Mouse (Mus musculus) central nervous system, embryonic 14 days (tissue): ENCODE measurements around the gene Sec13. TPM values are rescaled to one million over a fixed set of nuclear protein-coding genes. Genes with fewer than 3 reads are reported as not detected.

Experiments used
- polyA plus RNA-seq: library from polyadenylated mRNA; depleted of rRNA; stranded (reverse); fragments of >200 nt; gene quantifications from 2 replicates; pipeline ENCODE4 v1.2.3, GENCODE M21; 2012; rRNA removed

Gene Sec13
- polyA plus RNA-seq: 213 TPM in 2 replicates

GRCm38 (mm10) chr6:113740236-113741217 lies at the start of gene Sec13:
Gene Sec13, minus strand, starts transcription at chr6:113740743.

GRCm38 (mm10) chr6:113719878-113720277 lies 20.7 kb downstream of the Sec13 start, which contains the start of gene Ghrl:
Gene Ghrl, minus strand, starts transcription at chr6:113719880.

GRCm38 (mm10) chr6:113696582-113697221 lies 43.8 kb downstream of the Sec13 start, which contains the start of gene Tatdn2:
Gene Tatdn2, plus strand, starts transcription at chr6:113697050.

Other genes starting within 250 kb of the Sec13 start
- gene Prrt3, start 238.8 kb downstream of the Sec13 start, polyA plus RNA-seq: 5.6 and 6.7 TPM in 2 replicates
- gene Emc3, start 209.1 kb downstream of the Sec13 start, polyA plus RNA-seq: 56.0 and 56.9 TPM in 2 replicates
- 7.6 and 10.1 TPM in 2 replicates for gene Fancd2, start 209.1 kb downstream of the Sec13 start, polyA plus RNA-seq
- 0.05 TPM in 1 of 2 replicates, not detected in the other for gene Fancd2os, start 140.0 kb downstream of the Sec13 start, polyA plus RNA-seq
- gene Brk1, start 136.0 kb downstream of the Sec13 start, polyA plus RNA-seq: 234 and 239 TPM in 2 replicates
- gene Vhl, start 116.8 kb downstream of the Sec13 start, polyA plus RNA-seq: 64.1 and 72.3 TPM in 2 replicates
- 3.2 and 5.4 TPM in 2 replicates for gene Irak2, start 102.3 kb downstream of the Sec13 start, polyA plus RNA-seq
- 28.4 and 28.5 TPM in 2 replicates for gene Tatdn2, start 43.7 kb downstream of the Sec13 start, polyA plus RNA-seq
- 0.29 and 0.66 TPM in 2 replicates for gene Ghrl, start 20.9 kb downstream of the Sec13 start, polyA plus RNA-seq